11 mouse cellular contexts compared by ENCODE assay signal in genomic region chr14:122255562-122256260, GRCm38 (mm10).
DNase-seq lines count a peak whose midpoint lies in the region; ATAC-seq and TF ChIP-seq lines count a peak whose summit lies in the region.
"Had no signal": no experiment of that assay in that cellular context is flagged by ENCODE, and none has a peak within 500 bp of the region (broad histone marks: within the 10 kb centered on the region; RNA-seq: fewer than 3 reads in every experiment).

No protein-coding gene starts in this region.

- H3K27ac ChIP-seq in hindbrain, embryonic 11.5 days (ENCODE audit: low read depth, low read length) = no peak overlapping the region
- H3K27ac ChIP-seq in midbrain, embryonic 14.5 days (replicated peaks; ENCODE audit: low read depth, low read length) = no peak overlapping the region
- H3K27ac ChIP-seq: intestine, embryonic 15.5 days had no signal

- WGBS in hindbrain, embryonic 11.5 days = 6% methylated on average over 21 of the region's 21 CpGs
- 5% methylated on average over 21 of the region's 21 CpGs for WGBS in midbrain, embryonic 14.5 days

- TF ChIP-seq CTCF in brain, embryonic 14.5 days (IDR thresholded peaks at IDR 0.05; ENCODE audit: borderline replicate concordance, extremely low read depth, insufficient read depth, insufficient read length) = no peak

- H3K27me3 ChIP-seq in hindbrain, embryonic 11.5 days (ENCODE audit: control insufficient read depth, insufficient read depth, low read length) = peaks cover 17% of the 10 kb centered on the region
- H3K27me3 ChIP-seq in midbrain, embryonic 14.5 days (ENCODE audit: control insufficient read depth, insufficient read depth, low read length) = peaks cover 50% of the 10 kb centered on the region

- H3K4me1 ChIP-seq in hindbrain, embryonic 11.5 days (replicated peaks; ENCODE audit: control insufficient read depth, insufficient read depth, low read length) = no peaks in the 10 kb centered on the region
- peaks cover 9% of the 10 kb centered on the region; the same call in 1 of the 2 replicates for H3K4me1 ChIP-seq in midbrain, embryonic 14.5 days (ENCODE audit: control insufficient read depth, insufficient read depth, low read length)
- H3K4me1 ChIP-seq: intestine, embryonic 15.5 days had no signal

- H3K9ac ChIP-seq in hindbrain, embryonic 11.5 days (ENCODE audit: low read depth, low read length) = no peak overlapping the region
- no peak overlapping the region for H3K9ac ChIP-seq in midbrain, embryonic 14.5 days (replicated peaks; ENCODE audit: low read length)
- H3K9ac ChIP-seq: intestine, embryonic 15.5 days; liver, postnatal 0 days had no signal

- peak overlapping the region; percentile 26 for H3K4me2 ChIP-seq in hindbrain, embryonic 11.5 days (replicated peaks; ENCODE audit: low read depth, low read length)
- H3K4me2 ChIP-seq in midbrain, embryonic 14.5 days (ENCODE audit: low read length) = peak overlapping the region; percentile 23
- H3K4me2 ChIP-seq: intestine, embryonic 15.5 days had no signal

- peak; percentile 37; the same call in 1 of the 2 replicates for ATAC-seq in hindbrain, embryonic 11.5 days (ENCODE audit: low FRiP score)
- no peak for ATAC-seq in midbrain, embryonic 14.5 days (ENCODE audit: low FRiP score, low TSS enrichment)
- no peak for ATAC-seq in activated CD4-positive, CD25-positive, alpha-beta regulatory T cell, adult 4 months
- ATAC-seq: intestine, embryonic 15.5 days; liver, postnatal 0 days had no signal

- no peaks in the 10 kb centered on the region for H3K36me3 ChIP-seq in hindbrain, embryonic 11.5 days (ENCODE audit: control insufficient read depth, insufficient read depth, low read length)
- no peaks in the 10 kb centered on the region for H3K36me3 ChIP-seq in midbrain, embryonic 14.5 days (ENCODE audit: control insufficient read depth, insufficient read depth, low read length)
- H3K36me3 ChIP-seq: intestine, embryonic 15.5 days had no signal

- TF ChIP-seq POLR2A in brain, embryonic 14.5 days (IDR thresholded peaks at IDR 0.05; ENCODE audit: borderline replicate concordance, extremely low read depth, insufficient read depth, insufficient read length, poor library complexity, severe bottlenecking) = no peak

- no peaks in the 10 kb centered on the region for H3K9me3 ChIP-seq in hindbrain, embryonic 11.5 days (ENCODE audit: control insufficient read depth, low read length)
- H3K9me3 ChIP-seq in midbrain, embryonic 14.5 days (ENCODE audit: control insufficient read depth, low read length) = no peaks in the 10 kb centered on the region
- H3K9me3 ChIP-seq: intestine, embryonic 15.5 days had no signal

- peak; percentile 56 for DNase-seq in embryo, embryonic 10.5 days (ENCODE audit: low spot score)
- DNase-seq in embryo, embryonic 10 days (ENCODE audit: low spot score) = no peak
- peak; percentile 63 for DNase-seq in brain, embryonic 14.5 days (ENCODE audit: low read depth)
- peak; percentile 54 for DNase-seq in hindbrain, embryonic 11.5 days (ENCODE audit: low spot score)
- DNase-seq in midbrain, embryonic 14.5 days = peak; percentile 36
- no peak for DNase-seq in right cerebral cortex, adult 2 months (ENCODE audit: low spot score in 2 of 2)
- DNase-seq in kidney, postnatal 10 days = no peak
- DNase-seq: adrenal gland, adult 8-10 months; liver, postnatal 0 days had no signal

- no peak overlapping the region for H3K4me3 ChIP-seq in hindbrain, embryonic 11.5 days (ENCODE audit: low read depth, low read length)
- H3K4me3 ChIP-seq in midbrain, embryonic 14.5 days (replicated peaks; ENCODE audit: low read depth, low read length) = no peak overlapping the region
- H3K4me3 ChIP-seq: intestine, embryonic 15.5 days had no signal

Comparison
In these comparisons a context has a peak if more than half of its experiments do, and no peak if none do; other contexts are left out.
1. DNase-seq: peak in embryo, embryonic 10.5 days (single experiment), brain, embryonic 14.5 days (single experiment), hindbrain, embryonic 11.5 days (single experiment) and midbrain, embryonic 14.5 days (single experiment); none in embryo, embryonic 10 days (single experiment), right cerebral cortex, adult 2 months (0 of 2) and kidney, postnatal 10 days (single experiment).